Mouse (Mus musculus): Measurements from ENCODE around the gene Pacsin1. TPM values are rescaled to one million over a fixed set of nuclear protein-coding genes. Genes with fewer than 3 reads are reported as not detected.

Gene Pacsin1
- polyA plus RNA-seq, 1 experiment from 2014 or later = 0.14 TPM

GRCm38 (mm10) chr17:27684886-27685549, 29.7 kb downstream of the Pacsin1 start:
- no peaks in the 10 kb centered on the region for H3K36me3 ChIP-seq (ENCODE audit: inconsistent target)
- H3K79me2 ChIP-seq (ENCODE audit: inconsistent target) = no peaks in the 10 kb centered on the region
- H3K27ac ChIP-seq = no peak overlapping the region
- no peak overlapping the region for H3K4me3 ChIP-seq (ENCODE audit: inconsistent target)
- under 1% methylated on average over 32 of the region's 53 CpGs for WGBS (ENCODE audit: missing documents)

GRCm38 (mm10) chr17:27685550-27685913, 30.2 kb downstream of the Pacsin1 start:
- H3K79me2 ChIP-seq (ENCODE audit: inconsistent target) = no peaks in the 10 kb centered on the region
- H3K4me3 ChIP-seq (ENCODE audit: inconsistent target) = no peak overlapping the region
- 9% methylated on average over 11 of the region's 11 CpGs for WGBS (ENCODE audit: missing documents)
- no peak overlapping the region for H3K27ac ChIP-seq
- H3K36me3 ChIP-seq (ENCODE audit: inconsistent target) = no peaks in the 10 kb centered on the region

DNA sequence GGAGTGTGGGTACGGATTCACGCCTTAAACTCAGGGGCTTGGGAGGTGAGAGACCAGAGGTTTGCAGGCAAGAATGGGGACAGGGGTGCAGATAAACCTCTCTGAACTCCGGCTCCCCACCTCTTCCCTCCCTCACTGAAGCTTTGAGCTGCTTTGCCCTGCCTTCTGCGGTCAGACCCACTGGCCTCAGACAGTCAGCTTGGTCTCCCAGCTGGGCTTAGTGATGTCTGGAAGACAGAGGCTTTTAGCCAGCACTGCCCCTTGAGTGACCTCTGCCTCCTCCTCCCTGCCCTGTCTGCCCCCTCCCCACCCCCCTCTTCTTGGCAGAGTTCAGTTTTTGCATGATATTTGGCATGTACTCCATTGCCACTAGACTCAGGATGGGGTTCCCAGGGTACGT, 31.1 kb downstream of the Pacsin1 start:
- Histone ChIP-seq H3K79me2 (ENCODE audit: inconsistent target) (no peaks in the 10 kb centered on the region), H3K27ac (no peak overlapping the region), H3K4me3 (ENCODE audit: inconsistent target) (no peak overlapping the region), H3K36me3 (ENCODE audit: inconsistent target) (no peaks in the 10 kb centered on the region)
- 23% methylated on average over 5 of the region's 5 CpGs for WGBS (ENCODE audit: missing documents)

DNA sequence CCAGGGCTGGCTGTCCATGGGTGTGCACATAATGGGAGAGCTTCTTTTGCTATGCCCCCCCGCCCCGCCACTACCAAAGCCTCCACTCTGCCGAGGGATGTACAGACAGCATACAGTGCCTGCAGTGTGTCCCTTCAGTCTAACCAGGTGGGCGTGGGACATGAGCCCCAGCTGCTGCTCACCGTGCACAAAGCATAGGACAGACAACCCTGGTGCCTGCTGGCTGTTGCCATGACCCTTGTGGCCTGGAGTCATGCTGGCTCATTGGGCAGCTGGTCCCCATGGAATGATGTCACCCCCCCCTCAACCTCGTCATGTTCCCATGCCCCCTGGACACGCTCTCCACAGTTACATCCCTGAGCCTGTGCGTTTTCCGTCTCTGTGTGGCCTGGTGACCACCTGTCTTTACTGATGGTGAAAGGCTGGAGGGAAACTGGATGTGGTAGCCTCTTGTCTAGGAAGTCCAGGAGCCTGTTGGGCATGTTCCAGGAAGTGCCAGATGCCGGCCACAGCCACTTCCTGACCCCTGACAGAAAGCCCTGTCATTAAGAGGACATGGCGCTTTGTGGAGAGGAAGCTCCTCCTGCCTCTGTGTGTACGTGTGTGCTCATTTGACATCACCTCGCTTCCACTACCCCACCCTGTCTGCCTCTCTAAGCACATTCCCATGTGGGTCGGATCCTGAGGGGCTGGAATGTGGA, 35.8 kb downstream of the Pacsin1 start:
- WGBS (ENCODE audit: missing documents) = 59% methylated on average over 14 of the region's 14 CpGs
- no peak overlapping the region for H3K27ac ChIP-seq
- H3K4me3 ChIP-seq (ENCODE audit: inconsistent target) = no peak overlapping the region
- H3K36me3 ChIP-seq (ENCODE audit: inconsistent target) = no peaks in the 10 kb centered on the region
- no peaks in the 10 kb centered on the region for H3K79me2 ChIP-seq (ENCODE audit: inconsistent target)

GRCm38 (mm10) chr17:27699641-27700244, 44.4 kb downstream of the Pacsin1 start:
- Histone ChIP-seq H3K36me3 (ENCODE audit: inconsistent target) (no peaks in the 10 kb centered on the region), H3K79me2 (ENCODE audit: inconsistent target) (no peaks in the 10 kb centered on the region), H3K4me3 (ENCODE audit: inconsistent target) (no peak overlapping the region), H3K27ac (no peak overlapping the region)
- WGBS (ENCODE audit: missing documents) = 87% methylated on average over 17 of the region's 17 CpGs

DNA sequence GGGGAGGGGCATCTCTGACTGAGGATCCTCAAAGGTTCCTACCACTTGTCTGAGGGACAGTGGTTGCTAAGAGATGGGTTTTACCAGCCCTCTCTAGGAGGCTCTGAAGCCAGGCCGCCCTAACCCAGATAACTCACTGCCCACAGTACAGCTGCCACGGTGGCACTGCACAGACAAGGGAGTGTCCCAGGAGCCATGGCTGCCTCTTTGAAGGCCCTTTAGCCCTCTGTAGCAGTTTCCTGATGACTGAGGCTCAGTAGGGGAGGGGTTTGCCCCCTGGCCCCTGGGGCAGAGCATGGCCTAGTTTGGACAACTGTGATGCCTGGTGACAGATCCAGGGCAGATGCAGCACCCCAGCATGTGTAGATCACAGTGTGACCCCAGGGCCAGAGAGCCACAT, 45.5 kb downstream of the Pacsin1 start:
- no peak overlapping the region for H3K4me3 ChIP-seq (ENCODE audit: inconsistent target)
- WGBS (ENCODE audit: missing documents) = 100% methylated on average over 2 of the region's 2 CpGs

GRCm38 (mm10) chr17:27701856-27702255, 46.5 kb downstream of the Pacsin1 start:
- Histone ChIP-seq H3K79me2 (ENCODE audit: inconsistent target) (no peaks in the 10 kb centered on the region), H3K27ac (no peak overlapping the region), H3K36me3 (ENCODE audit: inconsistent target) (no peaks in the 10 kb centered on the region), H3K4me3 (ENCODE audit: inconsistent target) (no peak overlapping the region)
- whole genome bisulfite sequencing (ENCODE audit: missing documents) = 95% methylated on average over 6 of the region's 6 CpGs

More for the DNA sequence above, 45.5 kb downstream of the Pacsin1 start:
- no peak overlapping the region for H3K27ac ChIP-seq
- no peaks in the 10 kb centered on the region for H3K36me3 ChIP-seq (ENCODE audit: inconsistent target)
- no peaks in the 10 kb centered on the region for H3K79me2 ChIP-seq (ENCODE audit: inconsistent target)

DNA sequence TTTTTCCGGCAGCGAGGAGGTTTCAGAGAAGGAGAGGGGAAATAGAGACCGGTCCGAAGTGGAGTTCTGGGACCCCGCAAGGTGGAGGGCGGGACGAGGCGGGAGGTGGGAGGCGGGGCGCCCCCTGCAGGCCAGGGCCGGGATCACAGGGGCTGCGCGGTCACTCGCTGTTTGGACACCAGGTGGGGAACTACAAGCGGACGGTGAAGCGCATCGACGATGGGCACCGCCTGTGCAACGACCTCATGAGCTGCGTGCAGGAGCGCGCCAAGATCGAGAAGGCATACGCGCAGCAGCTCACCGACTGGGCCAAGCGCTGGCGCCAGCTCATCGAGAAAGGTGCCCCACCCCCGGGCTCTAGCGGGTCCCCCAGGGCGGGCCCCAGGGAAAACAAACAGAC, 47.2 kb downstream of the Pacsin1 start:
- Histone ChIP-seq H3K36me3 (ENCODE audit: inconsistent target) (no peaks in the 10 kb centered on the region), H3K27ac (no peak overlapping the region), H3K79me2 (ENCODE audit: inconsistent target) (no peaks in the 10 kb centered on the region), H3K4me3 (ENCODE audit: inconsistent target) (no peak overlapping the region)
- WGBS (ENCODE audit: missing documents) = 2% methylated on average over 32 of the region's 34 CpGs

GRCm38 (mm10) chr17:27703961-27704621, 48.8 kb downstream of the Pacsin1 start:
- Histone ChIP-seq H3K36me3 (ENCODE audit: inconsistent target) (no peaks in the 10 kb centered on the region), H3K79me2 (ENCODE audit: inconsistent target) (no peaks in the 10 kb centered on the region), H3K27ac (no peak overlapping the region), H3K4me3 (ENCODE audit: inconsistent target) (no peak overlapping the region)
- WGBS (ENCODE audit: missing documents) = 50% methylated on average over 4 of the region's 5 CpGs

DNA sequence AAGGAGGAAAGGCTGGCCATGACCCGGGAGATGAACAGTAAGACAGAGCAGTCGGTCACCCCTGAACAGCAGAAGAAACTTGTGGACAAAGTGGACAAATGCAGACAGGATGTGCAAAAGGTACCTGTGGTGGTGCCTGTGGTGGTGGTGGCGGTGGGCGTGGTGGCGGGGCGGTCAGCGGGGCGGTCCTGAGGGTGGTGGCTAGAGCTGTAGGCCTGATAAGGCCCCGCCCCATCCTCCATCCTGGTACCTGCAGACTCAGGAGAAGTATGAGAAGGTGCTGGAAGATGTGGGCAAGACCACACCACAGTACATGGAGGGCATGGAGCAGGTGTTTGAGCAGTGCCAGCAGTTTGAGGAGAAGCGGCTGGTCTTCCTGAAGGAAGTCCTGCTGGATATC, 50.4 kb downstream of the Pacsin1 start:
- no peak overlapping the region for H3K27ac ChIP-seq
- no peaks in the 10 kb centered on the region for H3K79me2 ChIP-seq (ENCODE audit: inconsistent target)
- no peaks in the 10 kb centered on the region for H3K36me3 ChIP-seq (ENCODE audit: inconsistent target)
- no peak overlapping the region for H3K4me3 ChIP-seq (ENCODE audit: inconsistent target)
- 81% methylated on average over 10 of the region's 10 CpGs for WGBS (ENCODE audit: missing documents)

DNA sequence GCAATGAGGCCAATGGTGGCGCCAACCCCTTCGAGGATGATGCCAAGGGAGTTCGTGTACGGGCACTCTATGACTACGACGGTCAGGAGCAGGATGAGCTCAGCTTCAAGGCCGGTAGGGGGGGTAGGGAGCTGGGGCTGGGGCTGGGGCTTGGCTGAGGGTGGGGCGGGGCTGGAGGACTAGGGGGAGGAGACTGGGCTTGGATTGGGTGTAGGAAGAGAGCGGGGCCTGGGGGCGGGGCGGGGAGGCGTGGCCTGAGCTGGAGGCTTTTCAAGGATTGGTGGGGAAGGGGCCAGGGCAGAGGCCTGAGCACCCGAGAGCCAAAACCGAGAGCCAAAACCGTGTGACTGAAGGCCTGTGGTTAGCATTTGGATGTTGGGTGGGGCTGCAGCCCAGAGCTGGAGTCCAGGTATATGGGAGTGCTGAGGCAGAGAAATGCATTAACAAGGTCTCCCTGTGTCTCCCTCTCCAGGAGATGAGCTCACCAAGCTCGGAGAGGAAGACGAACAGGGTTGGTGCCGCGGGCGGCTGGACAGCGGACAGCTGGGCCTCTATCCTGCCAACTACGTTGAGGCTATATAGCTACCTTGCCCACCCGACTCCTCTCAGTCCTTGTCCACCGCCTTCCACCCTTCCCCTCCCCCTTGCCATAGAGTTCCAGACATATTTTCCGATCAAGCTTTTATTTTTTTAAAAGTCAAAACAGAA, 52.8 kb downstream of the Pacsin1 start:
- 8% methylated on average over 20 of the region's 25 CpGs for WGBS (ENCODE audit: missing documents)

DNA sequence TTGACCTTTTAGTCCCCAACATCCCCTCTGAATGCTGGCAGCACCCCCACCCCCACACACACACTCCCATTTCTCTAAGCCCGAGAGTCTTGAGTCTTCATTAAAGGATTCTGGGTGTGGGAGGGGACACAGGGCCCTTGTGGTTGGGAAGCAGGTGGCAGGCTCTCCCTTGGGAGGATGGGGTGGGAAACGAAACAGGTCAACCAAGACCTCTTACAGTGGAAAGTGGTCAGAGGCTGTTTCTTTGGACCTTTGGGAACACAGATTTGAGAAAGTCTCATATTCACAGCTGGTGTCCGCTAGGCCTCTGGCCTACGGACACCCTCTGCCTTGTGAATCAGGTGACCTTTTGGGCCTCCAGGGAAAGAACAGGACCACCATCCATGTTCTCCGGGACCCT, 54.3 kb downstream of the Pacsin1 start:
- 79% methylated on average over 5 of the region's 5 CpGs for WGBS (ENCODE audit: missing documents)
- Histone ChIP-seq H3K4me3 (ENCODE audit: inconsistent target) (no peak overlapping the region), H3K36me3 (ENCODE audit: inconsistent target) (no peaks in the 10 kb centered on the region), H3K27ac (no peak overlapping the region), H3K79me2 (ENCODE audit: inconsistent target) (no peaks in the 10 kb centered on the region)

More for the DNA sequence above, 52.8 kb downstream of the Pacsin1 start:
- Histone ChIP-seq H3K27ac (no peak overlapping the region), H3K4me3 (ENCODE audit: inconsistent target) (no peak overlapping the region), H3K36me3 (ENCODE audit: inconsistent target) (no peaks in the 10 kb centered on the region), H3K79me2 (ENCODE audit: inconsistent target) (no peaks in the 10 kb centered on the region)

- 100% methylated on average over 1 of the region's 1 CpGs for WGBS (ENCODE audit: missing documents)
- no peaks in the 10 kb centered on the region for H3K36me3 ChIP-seq (ENCODE audit: inconsistent target)
Observed at GRCm38 (mm10) chr17:27712832-27713231, 57.5 kb downstream of the Pacsin1 start.

GRCm38 (mm10) chr17:27716804-27717203, 61.5 kb downstream of the Pacsin1 start:
- H3K79me2 ChIP-seq (ENCODE audit: inconsistent target) = no peaks in the 10 kb centered on the region
- H3K4me3 ChIP-seq (ENCODE audit: inconsistent target) = no peak overlapping the region
- WGBS (ENCODE audit: missing documents) = 18% methylated on average over 16 of the region's 16 CpGs
- H3K27ac ChIP-seq = no peak overlapping the region
- H3K36me3 ChIP-seq (ENCODE audit: inconsistent target) = no peaks in the 10 kb centered on the region

More at GRCm38 (mm10) chr17:27712832-27713231, 57.5 kb downstream of the Pacsin1 start:
- Histone ChIP-seq H3K79me2 (ENCODE audit: inconsistent target) (no peaks in the 10 kb centered on the region), H3K4me3 (ENCODE audit: inconsistent target) (no peak overlapping the region), H3K27ac (no peak overlapping the region)

Measured in macrophage (primary cell).